Mouse (Mus musculus) olfactory bulb, adult 2 months (tissue): ENCODE results near the gene Gpr3.

Experiments
- CTCF ChIP-seq: fragments of 200-500 bp; IDR thresholded peaks from 2 replicates; pipeline ENCODE4 v1.5.1; 2012; ENCODE audit warnings: low read depth, mild to moderate bottlenecking, low read length, moderate library complexity; ENCODE audit not compliant: insufficient read depth
- POLR2A ChIP-seq: fragments of 200-500 bp; IDR thresholded peaks from 2 replicates; pipeline ENCODE4 v1.6.1; 2012; ENCODE audit warnings: mild to moderate bottlenecking, low read depth, low read length, moderate library complexity; ENCODE audit not compliant: insufficient read depth

DNA sequence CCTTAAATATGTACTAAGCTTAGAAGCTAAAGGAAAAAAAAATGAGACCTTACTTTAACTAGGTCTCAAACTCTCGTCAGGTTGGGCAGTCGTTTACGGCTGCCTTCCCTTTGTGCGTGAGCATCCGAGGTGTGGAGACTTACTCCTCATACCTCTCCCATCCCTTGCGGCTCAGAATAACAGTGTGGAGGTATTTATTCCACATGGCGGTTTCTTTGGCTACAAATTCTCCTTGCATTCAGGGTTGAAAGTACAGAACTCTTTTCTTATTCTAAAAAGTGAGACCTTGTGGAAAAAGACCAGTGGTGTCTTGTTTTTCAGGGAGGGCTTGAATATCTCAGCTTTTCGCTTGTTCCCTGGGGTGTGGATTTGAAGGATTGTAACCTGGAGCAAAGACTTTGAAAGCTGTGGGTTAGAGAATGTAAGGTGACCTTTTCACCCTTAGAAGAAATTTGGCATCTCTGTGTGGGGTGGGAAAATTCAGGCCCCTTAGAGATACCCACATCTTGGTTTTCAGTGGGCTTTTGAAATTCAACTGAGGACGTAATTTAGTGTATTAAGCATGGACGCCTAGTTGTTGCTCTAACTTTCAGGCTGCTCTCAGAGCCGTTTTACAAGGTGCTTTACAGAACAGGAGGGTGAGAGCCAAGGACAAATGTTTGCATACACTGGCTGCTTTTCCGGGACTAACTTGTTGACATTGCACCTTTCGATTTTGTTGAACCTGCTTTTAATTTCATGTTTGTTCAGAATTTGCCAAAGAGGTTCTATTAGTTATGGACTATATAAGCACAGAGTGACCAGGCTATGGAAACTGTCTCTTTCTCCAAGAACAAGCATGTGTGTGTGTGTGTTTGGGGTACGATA, 28.1 kb downstream of the Gpr3 start:
- no peak for TF ChIP-seq CTCF
- no peak for TF ChIP-seq POLR2A
